Mouse (Mus musculus) ES-E14 (cell line): ENCODE results near the gene Mog. TPM values are rescaled to one million over a fixed set of nuclear protein-coding genes. Genes with fewer than 3 reads are reported as not detected.

Source experiments
- DNase-seq: peaks from one replicate; pipeline ENCODE4 v3.0.0-alpha.2; 2013; ENCODE audit warnings: low read depth, low spot score
- H3K27ac ChIP-seq: 2 replicates; pipeline ENCODE4 v1.5.1; 2012; ENCODE audit warnings: low read depth, mild to moderate bottlenecking, low read length, moderate library complexity, mixed read lengths; ENCODE audit not compliant: poor library complexity, insufficient read depth, severe bottlenecking
- H3K36me3 ChIP-seq: 2 replicates; pipeline ENCODE4 v1.6.1; 2012; ENCODE audit warnings: mild to moderate bottlenecking, low read length, moderate library complexity, mixed read lengths; ENCODE audit not compliant: control insufficient read depth, poor library complexity, insufficient read depth, severe bottlenecking
- H3K4me1 ChIP-seq, 2 experiments: fragments of 150-350 bp in 1 of 2; sonication (generic) in 1 of 2; 2 replicates each; pipeline ENCODE4 v1.6.1; 2012; ENCODE audit warnings: low read length in 2 of 2, mild to moderate bottlenecking in 1 of 2, mixed read lengths in 1 of 2; ENCODE audit not compliant: control insufficient read depth in 2 of 2, insufficient read depth in 2 of 2, poor library complexity in 1 of 2
- H3K4me3 ChIP-seq, 2 experiments: fragments of 150-350 bp in 1 of 2; sonication (generic) in 1 of 2; 2 replicates each; pipeline ENCODE4 v1.5.1; 2012; ENCODE audit warnings: low read length in 2 of 2, low read depth in 1 of 2, mild to moderate bottlenecking in 1 of 2, mixed read lengths in 1 of 2; ENCODE audit not compliant: insufficient read depth in 1 of 2, poor library complexity in 1 of 2, severe bottlenecking in 1 of 2
- H3K9ac ChIP-seq: 2 replicates; pipeline ENCODE4 v1.6.1; 2012; ENCODE audit warnings: low read depth, mild to moderate bottlenecking, low read length, mixed read lengths; ENCODE audit not compliant: poor library complexity, insufficient read depth, severe bottlenecking
- H3K9me3 ChIP-seq: fragments of 150-350 bp; sonication (generic); 2 replicates; pipeline ENCODE4 v1.6.1; 2012; ENCODE audit warnings: low read depth, mild to moderate bottlenecking, low read length; ENCODE audit not compliant: control insufficient read depth, insufficient read depth
- CHD2 ChIP-seq: IDR thresholded peaks from 2 replicates; pipeline ENCODE4 v1.6.1; 2014; ENCODE audit warnings: mild to moderate bottlenecking, low read depth, low read length, inconsistent platforms
- HCFC1 ChIP-seq: IDR thresholded peaks from 2 replicates; pipeline ENCODE4 v1.6.1; 2012; ENCODE audit warnings: low read length, inconsistent platforms, borderline replicate concordance; ENCODE audit not compliant: insufficient read depth
- MAFK ChIP-seq: IDR thresholded peaks from 2 replicates; pipeline ENCODE4 v1.6.1; 2014; ENCODE audit warnings: mild to moderate bottlenecking, low read depth, low read length, inconsistent platforms; ENCODE audit not compliant: insufficient read depth
- ZC3H11A ChIP-seq: IDR thresholded peaks from 2 replicates; pipeline ENCODE4 v1.6.1; 2012; ENCODE audit warnings: low read depth, mild to moderate bottlenecking, inconsistent platforms, low read length, borderline replicate concordance
- ZNF384 ChIP-seq: IDR thresholded peaks from 2 replicates; pipeline ENCODE4 v1.6.1; 2012; ENCODE audit warnings: low read depth, low read length, inconsistent platforms
- in situ Hi-C, 2 experiments: fragments of 600-800 bp; cut with MboI; formaldehyde crosslinking; loops; one replicate each; pipeline ENCODE4 v1.15.1; 2025; ENCODE audit warnings: low sequenced_read_pairs in 2 of 2, inconsistent platforms in 1 of 2; ENCODE audit not compliant: unreplicated experiment in 2 of 2
- total RNA-seq: library from RNA; depleted of rRNA; stranded (reverse); fragments of 300-350 nt; gene quantifications from 2 replicates; pipeline ENCODE4 v1.2.3, GENCODE M21; 2012

Mog gene
- total RNA-seq, 1 experiment: 0.62 TPM

DNA sequence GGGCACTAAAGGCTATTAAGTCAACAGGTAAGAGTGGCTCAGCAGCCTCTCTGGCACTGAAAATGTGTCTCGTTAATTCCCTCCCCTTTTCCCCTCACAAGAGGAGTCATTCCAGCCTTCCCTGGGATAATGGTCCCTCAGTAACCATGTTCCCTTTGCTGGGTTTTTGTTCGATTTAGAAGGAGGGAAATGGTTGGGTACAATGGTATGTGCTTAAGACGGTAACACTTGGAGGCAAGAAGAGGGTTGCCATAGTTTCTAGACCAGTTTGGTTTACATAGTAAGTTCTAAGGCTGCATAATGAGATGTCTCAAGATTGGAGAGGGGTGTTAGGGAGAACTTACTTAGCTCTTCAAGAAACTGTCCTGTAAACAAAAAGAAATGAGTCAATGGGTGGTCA lies 11.5 kb downstream of the Mog start:
- H3K36me3 ChIP-seq: peaks cover 42% of the 10 kb centered on the region
- no peak overlapping the region for H3K9ac ChIP-seq
- peaks cover 5 to 9% of the 10 kb centered on the region in 2 experiments; a peak in 3 of 4 replicates for H3K4me1 ChIP-seq
- in situ Hi-C loops: no loop called here
- no peaks in the 10 kb centered on the region for H3K9me3 ChIP-seq
- no peak for DNase-seq
- no peak for TF ChIP-seq CHD2
- TF ChIP-seq HCFC1: no peak
- no peak for TF ChIP-seq ZC3H11A
- no peak for TF ChIP-seq MAFK
- TF ChIP-seq ZNF384: no peak
- H3K27ac ChIP-seq: peak overlapping the region; percentile 10; the same call in 1 of the 2 replicates
- no peak overlapping the region for H3K4me3 ChIP-seq

GRCm38 (mm10) chr17:37009460-37010042 lies 13.6 kb downstream of the Mog start:
- Histone ChIP-seq H3K9ac (no peak overlapping the region), H3K9me3 (no peaks in the 10 kb centered on the region), H3K36me3 (peaks cover 62% of the 10 kb centered on the region), H3K4me3 (no peak overlapping the region; a peak in 1 of 4 replicates), H3K4me1 (peaks cover 8 to 9% of the 10 kb centered on the region in 2 experiments; a peak in 3 of 4 replicates), H3K27ac (peak overlapping the region; percentile 48)
- DNase-seq: no peak
- in situ Hi-C loops: no loop called here
- TF ChIP-seq MAFK: no peak
- no peak for TF ChIP-seq HCFC1
- no peak for TF ChIP-seq ZNF384
- no peak for TF ChIP-seq CHD2
- TF ChIP-seq ZC3H11A: no peak

- no peak overlapping the region; the same call in 1 of the 2 replicates for H3K27ac ChIP-seq
- in situ Hi-C loops: no loop called here
Measured at GRCm38 (mm10) chr17:37008161-37008560, 15.0 kb downstream of the Mog start.

GRCm38 (mm10) chr17:37003366-37003765 lies 19.8 kb downstream of the Mog start:
- Histone ChIP-seq H3K9ac (peak overlapping the region; percentile 86), H3K36me3 (peaks cover 39% of the 10 kb centered on the region), H3K4me3 (peak overlapping the region; percentile 67 to 79), H3K9me3 (no peaks in the 10 kb centered on the region), H3K27ac (peak overlapping the region; percentile 88; the same call in 1 of the 2 replicates), H3K4me1 (peaks cover 5 to 10% of the 10 kb centered on the region in 2 experiments; a peak in 3 of 4 replicates)
- DNase-seq: no peak
- in situ Hi-C loops: no loop called here
- TF ChIP-seq ZC3H11A (no peak), ZNF384 (peak; percentile 96), HCFC1 (no peak), MAFK (no peak), CHD2 (no peak)

More at GRCm38 (mm10) chr17:37008161-37008560, 15.0 kb downstream of the Mog start:
- Histone ChIP-seq H3K4me3 (no peak overlapping the region), H3K9me3 (no peaks in the 10 kb centered on the region), H3K36me3 (peaks cover 66% of the 10 kb centered on the region), H3K4me1 (peaks cover 8 to 9% of the 10 kb centered on the region in 2 experiments; a peak in 3 of 4 replicates), H3K9ac (no peak overlapping the region)
- TF ChIP-seq CHD2: no peak
- no peak for TF ChIP-seq HCFC1
- no peak for TF ChIP-seq ZC3H11A
- DNase-seq: no peak
